Mouse (Mus musculus): Measurements from ENCODE around the gene Tecr.

Tecr gene

DNA sequence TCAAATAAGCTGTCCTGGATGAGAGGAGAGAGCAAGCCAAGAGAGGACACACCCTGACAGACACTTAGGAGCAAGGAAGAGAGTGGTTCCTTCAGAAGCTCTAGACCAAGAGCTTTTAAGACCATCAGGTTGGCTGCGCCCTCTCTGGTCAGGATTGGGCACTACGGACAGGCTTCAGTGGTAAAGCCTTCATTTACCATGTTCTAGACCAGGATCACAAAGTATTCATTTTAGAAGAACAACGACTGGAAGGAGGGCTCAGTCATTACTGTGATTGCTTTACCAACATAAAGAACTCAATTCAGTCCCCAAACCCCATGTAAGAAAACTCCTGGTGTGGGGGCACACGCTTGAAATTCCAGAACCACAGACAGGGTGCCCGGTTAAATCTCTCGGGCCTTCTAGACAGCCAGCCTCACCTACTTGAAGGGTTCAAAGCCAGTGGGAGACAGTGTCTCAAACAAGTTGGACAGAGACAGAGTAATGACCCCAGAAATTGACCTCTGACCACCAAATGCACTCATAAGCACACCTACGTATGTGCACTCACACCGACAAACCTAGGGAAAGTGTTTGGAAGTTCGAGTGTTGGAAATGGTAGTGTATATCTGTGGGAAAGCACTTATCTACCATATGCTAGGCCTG, 41.9 kb downstream of the Tecr start:
- no peak for DNase-seq (ENCODE audit: low read depth, low spot score)

DNA sequence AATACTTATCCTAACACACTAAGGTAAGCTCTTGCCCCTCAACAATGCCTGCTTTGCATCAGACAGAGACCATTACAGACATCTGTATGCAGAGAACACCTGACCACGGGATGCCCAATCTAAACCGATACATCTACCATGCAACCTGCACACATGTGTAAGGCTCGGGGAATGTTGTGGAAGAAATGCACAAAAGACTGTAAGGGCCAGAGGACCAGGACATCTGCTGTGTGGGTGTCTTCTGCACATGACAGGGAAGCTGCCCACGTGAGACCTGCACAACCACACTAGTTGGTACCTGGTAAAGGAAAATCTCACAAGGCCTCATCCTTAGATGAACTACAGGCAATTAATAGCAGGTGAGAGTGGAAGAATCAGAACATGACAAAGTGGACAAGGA, 44.5 kb downstream of the Tecr start:
- DNase-seq (ENCODE audit: low read depth, low spot score), result no peak

DNA sequence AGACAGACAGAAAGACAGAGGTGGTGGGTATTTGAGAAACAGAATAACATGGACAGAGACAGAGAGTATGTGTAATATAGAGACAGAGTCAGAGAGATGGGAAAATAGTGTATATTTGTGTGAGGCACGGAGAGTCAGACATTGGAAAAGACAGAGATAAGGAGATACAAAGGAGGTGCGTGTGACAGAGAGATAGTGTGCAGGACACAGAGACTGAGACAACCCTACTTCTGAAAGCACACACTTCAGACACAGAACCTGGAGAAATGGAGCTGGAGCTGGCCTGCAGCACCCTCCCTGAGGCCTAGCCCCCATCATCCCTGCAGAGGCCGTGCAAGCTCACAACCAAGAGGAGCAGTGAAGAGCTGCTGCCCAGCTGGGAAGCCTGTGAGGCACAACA, 45.1 kb downstream of the Tecr start:
- DNase-seq (ENCODE audit: low read depth, low spot score), result no peak

DNA sequence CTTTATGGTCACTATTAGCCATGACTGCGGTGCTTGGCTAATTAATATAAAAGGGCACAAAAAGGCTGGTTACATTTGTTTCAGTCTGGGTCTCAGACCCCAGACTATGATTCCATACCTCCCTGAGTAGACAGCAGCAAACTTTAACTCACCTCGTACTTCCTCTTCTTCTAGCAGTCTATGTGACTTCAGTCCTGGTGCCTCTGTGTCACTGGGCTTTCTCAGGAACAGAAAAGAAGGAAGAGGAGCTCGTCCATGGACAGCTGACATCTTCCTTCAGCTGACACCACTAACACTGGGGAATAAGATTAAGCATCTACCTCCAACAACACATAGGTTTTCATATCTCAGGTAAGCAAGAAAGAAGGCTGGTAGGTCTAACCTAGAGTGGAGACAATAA, 72.0 kb downstream of the Tecr start, which contains the start of gene Olfr370:
TSS of gene Olfr370 (plus strand) at position 45 of the 400 bp plus-strand sequence.
- no peak for DNase-seq (ENCODE audit: low read depth, low spot score)

DNA sequence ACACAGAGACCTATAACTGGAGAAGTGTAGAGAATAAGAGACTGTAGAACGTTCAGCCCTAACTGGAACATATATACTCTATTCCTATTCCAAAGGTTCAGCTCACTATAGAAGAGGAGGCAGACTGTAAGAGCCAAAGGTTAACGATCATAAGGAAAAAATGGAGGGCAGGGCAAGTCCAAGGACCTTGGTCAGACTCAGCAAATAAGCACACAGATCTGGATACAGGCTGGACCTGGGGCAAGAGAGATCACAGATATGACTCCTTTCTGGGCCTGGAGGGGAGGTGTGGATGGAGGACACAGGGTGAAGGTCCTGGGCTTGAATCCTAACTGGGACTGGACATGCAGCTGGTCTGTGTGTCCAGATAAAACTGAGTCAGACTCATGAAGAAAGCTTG, 73.0 kb downstream of the Tecr start:
- DNase-seq (ENCODE audit: low read depth, low spot score), result no peak
